In the genomic region with DNA sequence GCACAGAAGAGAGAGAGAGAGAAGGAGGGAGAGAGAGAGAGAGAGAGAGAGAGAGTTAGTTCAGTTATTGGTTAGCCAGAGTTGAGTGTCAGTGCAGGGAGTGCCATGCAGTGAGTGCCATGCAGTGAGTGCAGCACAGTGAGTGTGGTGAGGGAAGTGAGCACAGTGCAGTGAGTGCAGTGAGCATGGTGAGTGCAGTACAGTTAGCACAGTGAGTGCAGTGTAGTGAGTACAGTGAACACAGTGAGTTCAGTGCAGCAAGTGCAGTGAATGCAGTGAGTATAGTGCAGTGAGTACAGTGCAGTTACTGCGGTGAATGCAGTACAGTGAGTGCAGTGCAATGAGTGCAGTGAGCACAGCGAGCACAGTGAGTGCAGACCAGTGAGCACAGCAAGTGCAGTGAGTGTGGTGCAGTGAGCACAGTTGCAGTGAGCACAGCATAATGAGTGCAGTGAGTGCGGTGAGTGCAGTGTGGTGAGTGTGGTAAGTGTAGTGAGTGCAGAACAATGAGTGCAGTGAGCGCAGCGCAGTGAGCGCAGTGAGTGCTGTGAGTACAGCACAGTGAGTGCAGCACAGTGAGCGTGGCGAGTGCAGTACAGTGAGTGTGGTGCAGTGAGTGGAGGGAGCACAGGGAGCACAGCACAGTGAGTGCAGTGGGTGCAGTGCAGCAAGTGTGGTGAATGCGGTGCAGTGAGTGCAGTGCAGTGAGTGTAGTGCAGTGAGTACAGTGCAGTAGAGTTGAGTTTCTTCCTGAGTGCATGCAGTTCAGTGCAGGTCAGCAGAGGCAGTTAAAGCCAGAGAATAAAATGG, we compare ENCODE assay signal across 20 mouse cellular contexts.
A peak's percentile ranks its signal among the peaks of the same experiment; 100 is the strongest.
DNase-seq lines count a peak whose midpoint lies in the region; ATAC-seq lines count a peak whose summit lies in the region.
"Had no signal": no experiment of that assay in that cellular context is flagged by ENCODE, and none has a peak within 500 bp of the region (broad histone marks: within the 10 kb centered on the region; RNA-seq: fewer than 3 reads in every experiment).

No protein-coding gene starts in this region.

- no peak for DNase-seq in embryonic facial prominence, embryonic 11.5 days (ENCODE audit: low spot score)
- DNase-seq in embryonic facial prominence, embryonic 10.5 days (ENCODE audit: low spot score): no peak
- no peak for DNase-seq in midbrain, embryonic 10.5 days (ENCODE audit: low spot score)
- DNase-seq in gastrocnemius, postnatal 25 days: no peak
- DNase-seq in thymus, adult 18-20 months: no peak
- DNase-seq: adrenal gland, postnatal 25 days; cerebellum, postnatal 10 days; embryo, embryonic 11 days; gastrocnemius, adult 2 months; heart, adult 2 months; kidney, postnatal 10 days; right cerebral cortex, adult 18-20 months; spleen, adult 18-20 months; thymus, postnatal 25 days had no signal

- H3K4me2 ChIP-seq in embryonic facial prominence, embryonic 11.5 days (ENCODE audit: low read depth, low read length): no peak overlapping the region
- H3K4me2 ChIP-seq in midbrain, embryonic 13.5 days (replicated peaks): no peak overlapping the region
- no peak overlapping the region for H3K4me2 ChIP-seq in hindbrain, embryonic 13.5 days
- H3K4me2 ChIP-seq: liver, embryonic 12.5 days had no signal

- no peaks in the 10 kb centered on the region for H3K9me3 ChIP-seq in embryonic facial prominence, embryonic 11.5 days (replicated peaks; ENCODE audit: control insufficient read depth, low read length)
- peaks cover 7% of the 10 kb centered on the region for H3K9me3 ChIP-seq in embryonic facial prominence, embryonic 10.5 days
- H3K9me3 ChIP-seq in midbrain, embryonic 13.5 days: peaks cover 7% of the 10 kb centered on the region
- H3K9me3 ChIP-seq in midbrain, embryonic 10.5 days (replicated peaks): peaks cover 8% of the 10 kb centered on the region; the same call in 1 of the 2 replicates
- peaks cover 6% of the 10 kb centered on the region; the same call in 1 of the 2 replicates for H3K9me3 ChIP-seq in hindbrain, embryonic 13.5 days
- H3K9me3 ChIP-seq: liver, embryonic 12.5 days had no signal

- no peaks in the 10 kb centered on the region for H3K27me3 ChIP-seq in embryonic facial prominence, embryonic 11.5 days (ENCODE audit: control insufficient read depth, insufficient read depth, low read length)
- H3K27me3 ChIP-seq in embryonic facial prominence, embryonic 10.5 days (replicated peaks; ENCODE audit: low read depth, poor library complexity, severe bottlenecking): no peaks in the 10 kb centered on the region
- H3K27me3 ChIP-seq in midbrain, embryonic 13.5 days: no peaks in the 10 kb centered on the region
- no peaks in the 10 kb centered on the region for H3K27me3 ChIP-seq in midbrain, embryonic 10.5 days (ENCODE audit: low read depth, poor library complexity, severe bottlenecking)
- H3K27me3 ChIP-seq in hindbrain, embryonic 13.5 days: no peaks in the 10 kb centered on the region
- H3K27me3 ChIP-seq: liver, embryonic 12.5 days had no signal

- no peaks in the 10 kb centered on the region for H3K36me3 ChIP-seq in embryonic facial prominence, embryonic 11.5 days (replicated peaks; ENCODE audit: control insufficient read depth, insufficient read depth, low read depth, low read length)
- H3K36me3 ChIP-seq in embryonic facial prominence, embryonic 10.5 days (replicated peaks): no peaks in the 10 kb centered on the region
- H3K36me3 ChIP-seq in midbrain, embryonic 13.5 days: no peaks in the 10 kb centered on the region
- no peaks in the 10 kb centered on the region for H3K36me3 ChIP-seq in midbrain, embryonic 10.5 days
- H3K36me3 ChIP-seq in hindbrain, embryonic 13.5 days: no peaks in the 10 kb centered on the region
- H3K36me3 ChIP-seq: liver, embryonic 12.5 days had no signal

- ATAC-seq in embryonic facial prominence, embryonic 11.5 days (replicated peaks; ENCODE audit: insufficient number of reproducible peaks, low FRiP score, low TSS enrichment, low read depth): peak; percentile 52; the same call in 1 of the 2 replicates
- peak; percentile 63 for ATAC-seq in midbrain, embryonic 13.5 days
- ATAC-seq in hindbrain, embryonic 13.5 days (ENCODE audit: low FRiP score): 0 out of 2 replicates have a peak, but pooled peaks have one; percentile 50
- ATAC-seq in monocyte, adult 5-6 weeks (replicated peaks; ENCODE audit: insufficient number of reproducible peaks, low FRiP score, low TSS enrichment, poor library complexity, severe bottlenecking): 0 out of 2 replicates have a peak, but pooled peaks have one; percentile 22
- ATAC-seq: activated CD4-positive, CD25-positive, alpha-beta regulatory T cell, adult 4 months; intestine, postnatal 0 days; liver, embryonic 12.5 days had no signal

- no peak overlapping the region for H3K27ac ChIP-seq in embryonic facial prominence, embryonic 11.5 days (replicated peaks; ENCODE audit: low read depth, low read length)
- H3K27ac ChIP-seq in embryonic facial prominence, embryonic 10.5 days (replicated peaks): no peak overlapping the region
- no peak overlapping the region for H3K27ac ChIP-seq in midbrain, embryonic 13.5 days
- no peak overlapping the region for H3K27ac ChIP-seq in midbrain, embryonic 10.5 days (replicated peaks)
- H3K27ac ChIP-seq in hindbrain, embryonic 13.5 days: no peak overlapping the region
- H3K27ac ChIP-seq: gastrocnemius, adult 2 months; heart, adult 2 months; liver, embryonic 12.5 days had no signal

- no peak overlapping the region for H3K9ac ChIP-seq in embryonic facial prominence, embryonic 11.5 days (replicated peaks; ENCODE audit: low read length)
- no peak overlapping the region for H3K9ac ChIP-seq in midbrain, embryonic 13.5 days (replicated peaks)
- H3K9ac ChIP-seq in hindbrain, embryonic 13.5 days: no peak overlapping the region
- H3K9ac ChIP-seq: liver, embryonic 12.5 days had no signal

- no peaks in the 10 kb centered on the region for H3K4me1 ChIP-seq in embryonic facial prominence, embryonic 11.5 days (ENCODE audit: control insufficient read depth, insufficient read depth, low read length)
- H3K4me1 ChIP-seq in embryonic facial prominence, embryonic 10.5 days: no peaks in the 10 kb centered on the region
- H3K4me1 ChIP-seq in midbrain, embryonic 13.5 days (replicated peaks): no peaks in the 10 kb centered on the region
- H3K4me1 ChIP-seq in midbrain, embryonic 10.5 days: no peaks in the 10 kb centered on the region
- no peaks in the 10 kb centered on the region for H3K4me1 ChIP-seq in hindbrain, embryonic 13.5 days (replicated peaks)
- H3K4me1 ChIP-seq: liver, embryonic 12.5 days had no signal

- no peak overlapping the region for H3K4me3 ChIP-seq in embryonic facial prominence, embryonic 11.5 days (ENCODE audit: low read depth, low read length)
- no peak overlapping the region for H3K4me3 ChIP-seq in embryonic facial prominence, embryonic 10.5 days
- H3K4me3 ChIP-seq in midbrain, embryonic 13.5 days (replicated peaks): no peak overlapping the region
- H3K4me3 ChIP-seq in midbrain, embryonic 10.5 days: no peak overlapping the region
- H3K4me3 ChIP-seq in hindbrain, embryonic 13.5 days: no peak overlapping the region
- H3K4me3 ChIP-seq: gastrocnemius, adult 2 months; heart, adult 2 months; liver, embryonic 12.5 days had no signal

- 96% methylated on average over 9 of the region's 9 CpGs for WGBS in embryonic facial prominence, embryonic 11.5 days
- WGBS in embryonic facial prominence, embryonic 10.5 days: 92% methylated on average over 9 of the region's 9 CpGs
- WGBS in midbrain, embryonic 13.5 days: 94% methylated on average over 9 of the region's 9 CpGs
- WGBS in midbrain, embryonic 10.5 days: 94% methylated on average over 9 of the region's 9 CpGs
- WGBS in hindbrain, embryonic 13.5 days: 93% methylated on average over 9 of the region's 9 CpGs
